Mouse (Mus musculus): Measurements from ENCODE around the gene Gm6614. TPM values are rescaled to one million over a fixed set of nuclear protein-coding genes. Genes with fewer than 3 reads are reported as not detected.
"Not testable (repeated sequence)": the region's sequence is repeated elsewhere in the genome, so short reads cannot be mapped to it uniquely, and the experiment has no call there.

The Gm6614 gene
- not detected in 2 replicates for polyA plus RNA-seq (2016; fragmentation: Nextera tagmentation; extraction: Ambion mirVana)

DNA sequence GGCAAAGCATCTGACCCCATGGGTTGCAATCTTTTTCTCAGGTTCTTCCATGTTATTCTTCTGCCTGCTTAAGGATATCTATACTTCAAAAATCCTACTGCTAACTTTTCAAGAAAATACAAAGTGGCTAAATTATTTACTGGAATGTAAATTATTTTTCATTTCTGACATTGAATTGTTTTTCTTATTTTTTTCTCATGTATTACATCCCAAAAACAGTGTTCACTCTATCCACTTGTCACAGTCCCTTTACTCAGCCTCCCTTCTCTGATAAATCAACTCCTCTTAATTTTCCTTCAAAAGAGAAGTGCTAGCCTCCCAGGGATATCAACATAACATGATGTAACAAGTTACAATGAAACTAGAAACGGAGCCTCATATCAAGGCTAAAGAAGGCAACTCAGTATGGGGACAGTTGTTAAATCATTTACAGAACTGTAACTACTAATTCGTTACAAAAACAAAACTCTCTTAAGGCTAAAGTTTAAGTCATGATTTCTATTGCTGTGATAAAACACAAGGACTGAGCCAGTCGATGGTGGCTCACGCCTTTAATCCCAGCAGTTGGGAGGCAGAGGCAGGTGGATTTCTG lies at the start of gene Gm6614:
Gm6614 (minus strand) TSS at position 51 of the 592 bp plus-strand sequence.
- H3K4me2 ChIP-seq (replicated peaks), result no peak within 1 kb of the TSS
- no peak within 1 kb of the TSS for H3K9ac ChIP-seq
- no peaks in the 10 kb centered on the region for H3K9me3 ChIP-seq (replicated peaks)
- no peaks in the 10 kb centered on the region for H3K4me1 ChIP-seq
- no peaks in the 10 kb centered on the region for H3K36me3 ChIP-seq
- no peak within 1 kb of the TSS for H3K27ac ChIP-seq
- no peaks in the 10 kb centered on the region for H3K27me3 ChIP-seq
- WGBS, result 93% methylated on average over 4 of the region's 4 CpGs
- ATAC-seq (ENCODE audit: low FRiP score), result no peak
- no peak within 1 kb of the TSS for H3K4me3 ChIP-seq

DNA sequence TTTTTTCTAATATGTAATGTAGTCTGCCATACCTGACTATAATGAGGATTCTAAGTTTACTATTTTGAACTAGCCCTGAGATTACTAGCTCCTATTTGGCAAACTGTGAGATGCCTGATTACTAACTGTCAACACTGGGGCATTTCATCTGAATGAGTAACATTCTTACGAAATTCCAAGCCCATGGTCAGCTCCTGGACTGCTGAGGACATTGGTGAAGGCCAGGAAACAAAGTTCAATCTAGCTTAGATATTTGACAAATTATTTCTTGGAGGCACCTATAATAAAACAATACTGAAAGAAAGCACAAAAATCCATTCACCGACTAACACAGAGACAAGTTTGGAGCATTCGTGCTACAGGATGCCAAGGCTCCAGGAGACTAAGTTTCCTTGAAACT lies 47.1 kb upstream of the Gm6614 start:
- H3K4me2 ChIP-seq (replicated peaks); H3K27ac ChIP-seq; H3K9me3 ChIP-seq (replicated peaks); H3K4me1 ChIP-seq; H3K4me3 ChIP-seq; H3K9ac ChIP-seq; H3K27me3 ChIP-seq; H3K36me3 ChIP-seq; ATAC-seq (ENCODE audit: low FRiP score): not testable (repeated sequence)
- WGBS, result 87% methylated on average over 3 of the region's 3 CpGs

DNA sequence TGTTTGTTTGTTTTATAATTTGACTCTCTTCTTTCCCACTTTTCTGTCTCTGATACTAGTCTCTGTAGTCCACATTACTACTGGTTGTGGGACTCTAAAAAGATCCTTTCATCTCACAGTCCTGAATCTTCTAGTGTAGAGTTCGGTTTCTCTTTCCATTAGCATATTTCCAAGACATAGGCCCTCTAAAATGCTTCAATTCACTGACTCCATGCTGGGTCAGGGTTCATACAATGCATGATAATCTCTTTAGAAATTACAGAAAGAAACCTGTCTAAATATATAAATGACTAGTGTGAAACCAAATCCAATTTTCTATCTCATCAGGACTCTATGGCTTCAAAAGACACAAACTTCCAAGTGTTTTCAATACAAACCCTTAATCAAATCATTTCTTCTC lies 36.5 kb upstream of the Gm6614 start:
- no peaks in the 10 kb centered on the region for H3K36me3 ChIP-seq
- no peak overlapping the region for H3K9ac ChIP-seq
- no peaks in the 10 kb centered on the region for H3K9me3 ChIP-seq (replicated peaks)
- WGBS, result 68% methylated on average over 1 of the region's 1 CpGs
- H3K4me3 ChIP-seq, result no peak overlapping the region
- H3K27ac ChIP-seq, result no peak overlapping the region
- no peak for ATAC-seq (ENCODE audit: low FRiP score)
- H3K4me1 ChIP-seq, result no peaks in the 10 kb centered on the region
- no peaks in the 10 kb centered on the region for H3K27me3 ChIP-seq
- no peak overlapping the region for H3K4me2 ChIP-seq (replicated peaks)

DNA sequence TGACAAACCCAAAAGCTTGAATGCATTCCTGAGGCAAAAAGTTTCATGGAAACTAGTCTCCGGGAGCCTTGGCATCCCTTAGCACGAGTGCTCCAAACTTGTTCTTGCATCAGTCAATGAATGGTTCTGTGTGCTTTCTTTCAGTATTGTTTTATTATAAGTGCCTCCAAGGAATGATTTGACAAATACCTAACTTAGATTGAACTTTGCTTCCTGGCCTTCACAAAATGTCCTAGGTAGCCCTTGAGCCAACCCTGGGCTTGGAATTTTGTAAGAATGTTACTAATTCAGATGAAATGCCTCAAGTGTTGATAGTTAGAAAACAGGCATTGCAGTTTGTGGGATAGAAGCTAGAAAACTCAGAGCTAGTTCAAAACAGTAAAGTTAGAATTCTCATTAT lies 34.5 kb upstream of the Gm6614 start:
- ATAC-seq (ENCODE audit: low FRiP score), result no peak
- 91% methylated on average over 2 of the region's 2 CpGs for WGBS

DNA sequence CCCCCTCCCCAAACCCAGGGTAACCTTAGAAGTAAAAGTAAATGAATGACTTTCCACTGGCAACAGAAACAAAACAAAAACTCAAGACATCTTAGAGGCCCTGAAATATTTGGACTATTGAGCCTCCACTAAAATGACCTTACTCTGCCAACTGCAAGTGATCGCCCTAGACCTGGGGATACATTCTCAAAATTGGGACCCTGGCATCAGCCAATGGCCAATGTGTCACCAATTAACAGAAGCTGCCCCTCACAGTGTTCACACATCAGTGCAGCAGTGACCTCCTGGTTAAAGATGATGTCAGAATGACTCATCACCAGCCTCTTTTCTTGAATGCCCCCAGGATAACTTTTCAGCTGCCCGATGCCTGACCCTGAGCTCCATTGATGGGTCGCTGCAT lies 30.7 kb upstream of the Gm6614 start:
- 92% methylated on average over 3 of the region's 3 CpGs for WGBS
- Histone ChIP-seq H3K4me3 (no peak overlapping the region), H3K27ac (no peak overlapping the region)

More for the DNA sequence above, 34.5 kb upstream of the Gm6614 start:
- Histone ChIP-seq H3K27ac (no peak overlapping the region), H3K27me3 (no peaks in the 10 kb centered on the region), H3K4me1 (no peaks in the 10 kb centered on the region), H3K36me3 (no peaks in the 10 kb centered on the region), H3K4me2 (replicated peaks) (no peak overlapping the region), H3K9me3 (replicated peaks) (no peaks in the 10 kb centered on the region), H3K9ac (no peak overlapping the region), H3K4me3 (no peak overlapping the region)

DNA sequence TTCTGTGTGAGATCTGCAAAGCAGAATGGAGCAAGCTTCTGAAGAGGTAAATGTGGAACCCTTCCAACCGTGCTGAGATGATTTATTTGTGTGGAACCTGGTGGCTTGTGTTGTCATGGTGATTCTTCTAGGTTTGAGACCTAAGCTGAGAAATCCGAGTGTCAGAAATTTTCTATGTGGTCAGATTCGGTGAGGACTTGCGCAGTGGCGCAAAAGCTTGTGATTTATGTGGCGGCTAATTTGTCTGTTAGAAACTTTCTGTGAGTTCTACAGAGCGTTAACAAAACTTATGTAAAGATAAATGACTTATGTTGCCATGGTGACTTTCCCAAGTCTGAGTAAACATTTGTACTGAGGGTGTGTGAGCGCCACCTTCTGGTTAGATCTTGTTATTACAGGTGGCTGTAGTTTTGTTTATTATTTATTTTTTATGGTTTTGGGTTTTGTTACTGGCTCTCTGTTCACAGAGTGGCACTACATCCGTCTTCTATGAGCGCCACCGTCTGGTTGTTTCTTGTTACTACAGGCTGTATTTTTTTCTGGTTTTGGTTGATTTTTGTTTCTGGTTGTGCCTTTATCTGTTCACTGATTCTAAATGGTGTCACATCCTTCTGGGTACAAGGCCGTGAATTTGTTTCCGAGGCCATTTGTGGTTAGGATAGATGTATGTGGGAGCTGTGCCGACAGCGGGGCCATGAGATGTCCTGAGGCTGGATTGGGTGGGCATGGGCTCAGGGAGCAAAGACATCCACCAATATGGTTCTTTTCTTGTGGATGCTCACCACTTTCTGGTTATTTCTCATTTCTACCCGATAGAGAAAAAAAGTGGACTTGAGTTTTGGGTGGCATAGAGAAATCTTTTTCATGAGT lies 29.3 kb upstream of the Gm6614 start:
- H3K36me3 ChIP-seq, result no peaks in the 10 kb centered on the region
- no peaks in the 10 kb centered on the region for H3K9me3 ChIP-seq (replicated peaks)
- H3K27me3 ChIP-seq, result no peaks in the 10 kb centered on the region
- 51% methylated on average over 16 of the region's 16 CpGs for WGBS
- no peaks in the 10 kb centered on the region for H3K4me1 ChIP-seq
- ATAC-seq (ENCODE audit: low FRiP score), result peak; percentile 79
- no peak overlapping the region for H3K4me2 ChIP-seq (replicated peaks)
- no peak overlapping the region for H3K4me3 ChIP-seq
- H3K9ac ChIP-seq, result no peak overlapping the region
- H3K27ac ChIP-seq, result no peak overlapping the region

More for the DNA sequence above, 30.7 kb upstream of the Gm6614 start:
- H3K36me3 ChIP-seq, result no peaks in the 10 kb centered on the region
- no peak overlapping the region for H3K9ac ChIP-seq
- no peak overlapping the region for H3K4me2 ChIP-seq (replicated peaks)
- H3K9me3 ChIP-seq (replicated peaks), result no peaks in the 10 kb centered on the region
- H3K4me1 ChIP-seq, result no peaks in the 10 kb centered on the region
- no peaks in the 10 kb centered on the region for H3K27me3 ChIP-seq
- ATAC-seq (ENCODE audit: low FRiP score), result no peak

DNA sequence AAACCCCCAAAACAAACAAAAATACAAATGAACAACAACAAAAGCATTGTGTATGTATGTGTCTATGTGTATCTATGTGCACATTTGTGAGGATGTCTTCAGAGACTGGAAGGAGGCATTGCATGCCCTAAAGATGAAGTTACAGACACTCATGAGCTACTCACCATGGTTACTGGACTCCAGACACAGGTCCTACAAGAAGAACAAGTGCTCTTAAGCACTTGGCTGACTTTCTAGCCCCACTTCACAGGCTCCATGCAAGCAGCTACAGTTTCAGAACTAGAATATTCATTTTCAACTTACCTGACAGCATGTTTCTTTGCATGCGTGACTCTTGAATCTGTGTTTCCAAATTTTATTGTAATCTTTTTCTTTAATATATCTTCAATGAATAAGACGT lies 24.6 kb upstream of the Gm6614 start:
- no peaks in the 10 kb centered on the region for H3K27me3 ChIP-seq
- no peak overlapping the region for H3K9ac ChIP-seq
- no peak overlapping the region for H3K27ac ChIP-seq
- no peak for ATAC-seq (ENCODE audit: low FRiP score)
- H3K9me3 ChIP-seq (replicated peaks), result no peaks in the 10 kb centered on the region
- H3K36me3 ChIP-seq, result no peaks in the 10 kb centered on the region
- no peak overlapping the region for H3K4me3 ChIP-seq
- H3K4me2 ChIP-seq (replicated peaks), result no peak overlapping the region
- no peaks in the 10 kb centered on the region for H3K4me1 ChIP-seq
- WGBS, result 90% methylated on average over 2 of the region's 2 CpGs

DNA sequence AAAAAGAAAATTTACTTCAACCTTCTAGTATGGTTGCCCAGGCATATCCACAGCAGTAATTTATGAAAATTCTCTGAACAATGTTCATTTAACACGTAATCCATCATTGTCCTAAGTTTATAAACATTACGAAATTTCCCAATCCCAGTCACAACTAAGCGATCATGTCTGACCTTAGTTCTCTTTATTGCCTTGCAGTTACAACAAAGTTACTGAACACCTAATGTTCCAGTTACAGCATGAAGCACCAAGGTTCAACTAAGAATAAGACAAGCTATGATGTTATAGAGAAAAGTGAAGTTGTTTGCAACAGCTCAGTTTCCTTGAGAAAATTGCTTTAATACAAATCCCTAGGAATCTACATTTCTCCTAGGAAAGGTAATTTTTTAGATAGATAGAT lies 10.5 kb upstream of the Gm6614 start:
- Histone ChIP-seq H3K4me1 (no peaks in the 10 kb centered on the region), H3K9me3 (replicated peaks) (no peaks in the 10 kb centered on the region), H3K9ac (no peak overlapping the region), H3K4me3 (no peak overlapping the region), H3K27me3 (no peaks in the 10 kb centered on the region), H3K36me3 (no peaks in the 10 kb centered on the region), H3K27ac (no peak overlapping the region), H3K4me2 (replicated peaks) (no peak overlapping the region)
- 83% methylated on average over 3 of the region's 3 CpGs for WGBS
- ATAC-seq (ENCODE audit: low FRiP score), result no peak

DNA sequence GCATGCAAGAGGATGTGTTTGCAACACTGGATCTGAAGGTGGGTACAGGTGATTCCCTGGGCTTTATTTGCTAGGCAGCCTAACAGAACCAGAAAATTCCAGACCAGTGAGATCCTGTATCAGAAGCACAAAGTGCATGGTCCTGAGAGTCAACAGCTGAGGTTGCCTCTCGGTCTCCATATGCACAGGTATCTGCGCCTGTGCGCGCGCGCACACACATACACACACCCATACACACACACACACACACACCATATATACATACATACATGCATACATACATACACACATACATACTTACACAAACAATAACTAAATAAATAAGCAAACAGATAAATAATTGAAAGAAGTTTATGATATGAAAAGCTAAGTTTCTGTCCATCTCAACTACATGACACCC lies 24.4 kb downstream of the Gm6614 start:
- WGBS, result 96% methylated on average over 6 of the region's 6 CpGs
- no peak overlapping the region for H3K9ac ChIP-seq
- no peaks in the 10 kb centered on the region for H3K4me1 ChIP-seq
- no peak for ATAC-seq (ENCODE audit: low FRiP score)
- no peak overlapping the region for H3K27ac ChIP-seq
- H3K4me3 ChIP-seq, result no peak overlapping the region
- no peaks in the 10 kb centered on the region for H3K36me3 ChIP-seq
- H3K4me2 ChIP-seq (replicated peaks), result no peak overlapping the region
- no peaks in the 10 kb centered on the region for H3K27me3 ChIP-seq
- H3K9me3 ChIP-seq (replicated peaks), result no peaks in the 10 kb centered on the region

DNA sequence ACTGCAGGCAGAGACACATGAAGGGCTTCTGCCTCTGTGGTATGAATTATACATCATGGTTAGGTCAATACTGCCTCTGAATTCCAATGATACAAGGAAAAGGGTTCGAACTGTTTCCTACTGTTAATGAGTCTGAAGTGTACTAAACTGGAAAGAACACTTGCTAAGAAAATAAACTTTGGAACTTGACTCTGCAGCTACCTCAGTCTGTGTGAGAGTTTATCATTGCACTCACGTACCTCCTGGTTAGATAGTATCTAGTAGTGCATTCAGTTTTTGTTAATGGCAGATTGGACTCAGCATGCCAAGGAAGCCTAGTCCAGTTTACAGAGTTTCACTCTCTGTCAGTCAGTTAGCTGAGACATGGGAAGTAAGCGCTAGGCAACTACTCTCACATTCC lies 26.6 kb downstream of the Gm6614 start:
- H3K4me1 ChIP-seq, result no peaks in the 10 kb centered on the region
- no peak for ATAC-seq (ENCODE audit: low FRiP score)
- no peak overlapping the region for H3K4me2 ChIP-seq (replicated peaks)
- no peak overlapping the region for H3K27ac ChIP-seq
- no peaks in the 10 kb centered on the region for H3K36me3 ChIP-seq
- WGBS, result 77% methylated on average over 3 of the region's 3 CpGs
- H3K9ac ChIP-seq, result no peak overlapping the region
- H3K9me3 ChIP-seq (replicated peaks), result no peaks in the 10 kb centered on the region
- H3K4me3 ChIP-seq, result no peak overlapping the region
- H3K27me3 ChIP-seq, result no peaks in the 10 kb centered on the region

DNA sequence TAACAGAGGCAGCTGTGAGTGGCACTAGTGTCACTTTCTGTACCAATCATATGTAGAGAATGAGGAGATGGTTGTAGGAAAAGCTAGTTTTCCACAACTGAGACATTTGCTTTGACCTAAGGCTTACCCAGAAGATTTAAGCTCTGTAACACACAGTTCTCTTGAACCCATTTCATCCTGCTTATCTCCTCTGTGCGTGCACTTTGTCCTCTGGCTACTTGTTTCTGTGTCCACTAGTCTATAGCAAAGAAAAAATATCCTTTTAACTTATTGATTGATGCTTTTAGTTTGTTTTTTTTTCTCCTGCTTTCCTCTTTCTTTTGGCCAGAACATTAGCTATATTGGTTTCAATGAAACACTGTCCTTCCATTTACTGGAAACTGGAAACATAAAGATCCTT lies 48.8 kb downstream of the Gm6614 start:
- Histone ChIP-seq H3K4me1 (no peaks in the 10 kb centered on the region), H3K9me3 (replicated peaks) (no peaks in the 10 kb centered on the region), H3K27ac (no peak overlapping the region), H3K36me3 (no peaks in the 10 kb centered on the region), H3K4me2 (replicated peaks) (no peak overlapping the region), H3K9ac (no peak overlapping the region), H3K4me3 (no peak overlapping the region), H3K27me3 (no peaks in the 10 kb centered on the region)
- ATAC-seq (ENCODE audit: low FRiP score), result no peak
- 81% methylated on average over 1 of the region's 1 CpGs for WGBS

DNA sequence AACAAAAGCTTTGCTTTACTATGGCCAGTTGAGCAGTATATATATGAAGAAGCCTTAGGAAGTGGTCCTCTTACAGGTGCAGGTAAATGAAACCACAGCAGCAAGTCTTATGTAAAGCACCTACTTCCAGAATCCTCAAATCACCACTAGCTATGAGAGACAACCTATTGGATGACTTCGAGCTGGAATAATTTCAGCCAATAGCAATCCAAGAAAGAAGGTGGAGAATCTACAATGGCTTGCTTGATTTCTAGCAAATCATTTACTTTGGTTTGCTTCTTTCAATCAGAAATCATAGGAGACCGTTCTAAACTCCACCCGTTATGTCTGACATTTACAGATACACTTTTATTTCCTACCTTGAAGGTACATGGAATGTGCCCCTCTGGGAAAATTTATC lies 49.4 kb downstream of the Gm6614 start:
- H3K4me2 ChIP-seq (replicated peaks), result no peak overlapping the region
- H3K36me3 ChIP-seq, result no peaks in the 10 kb centered on the region
- no peak overlapping the region for H3K4me3 ChIP-seq
- 95% methylated on average over 3 of the region's 3 CpGs for WGBS
- no peaks in the 10 kb centered on the region for H3K4me1 ChIP-seq
- no peaks in the 10 kb centered on the region for H3K27me3 ChIP-seq
- ATAC-seq (ENCODE audit: low FRiP score), result no peak
- H3K9ac ChIP-seq, result no peak overlapping the region
- no peak overlapping the region for H3K27ac ChIP-seq
- H3K9me3 ChIP-seq (replicated peaks), result no peaks in the 10 kb centered on the region

DNA sequence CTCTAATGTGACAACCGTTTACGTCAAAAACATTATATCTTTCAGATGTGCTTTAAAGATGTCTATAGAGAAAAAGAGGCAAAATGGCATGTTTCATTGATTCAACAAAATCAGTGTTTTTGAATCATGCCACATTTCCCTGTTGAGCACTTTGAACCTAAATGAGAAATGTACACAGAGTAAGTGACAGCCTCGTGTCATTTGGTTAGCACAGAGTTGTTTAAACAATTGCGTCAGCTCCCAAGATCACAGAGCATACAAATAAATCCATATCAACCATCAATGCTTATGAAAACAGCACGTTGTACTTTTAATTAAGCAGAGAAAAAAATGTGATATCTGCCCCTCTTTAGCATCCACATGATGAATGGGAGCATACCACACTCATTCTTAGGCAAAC lies 50.7 kb downstream of the Gm6614 start:
- Histone ChIP-seq H3K9me3 (replicated peaks) (no peaks in the 10 kb centered on the region), H3K27me3 (no peaks in the 10 kb centered on the region), H3K9ac (no peak overlapping the region), H3K4me3 (no peak overlapping the region), H3K27ac (no peak overlapping the region), H3K4me2 (replicated peaks) (no peak overlapping the region), H3K4me1 (no peaks in the 10 kb centered on the region), H3K36me3 (no peaks in the 10 kb centered on the region)
- 82% methylated on average over 5 of the region's 5 CpGs for WGBS
- ATAC-seq (ENCODE audit: low FRiP score), result no peak

Measured in hindbrain, embryonic 12.5 days (tissue).